Mouse (Mus musculus) gastrocnemius, postnatal 36 days (tissue): ENCODE data around the gene Hoxd13. TPM values are rescaled to one million over a fixed set of nuclear protein-coding genes. Genes with fewer than 3 reads are reported as not detected.

Experiments
- DNase-seq, 2 experiments: peaks; one replicate each; pipeline ENCODE4 v3.0.0; 2022
- intact Hi-C: fragments of 180-260 bp; cut with DNase I; formaldehyde crosslinking; loops from one replicate; pipeline ENCODE4 v1.15.1; 2025
- total RNA-seq, 2 experiments: library from RNA; stranded (reverse); gene quantifications; 2 replicates each; pipeline ENCODE4 v1.2.3; 2021

Hoxd13 gene
- total RNA-seq, 2 experiments from 2014 or later: not detected

- DNase-seq: no peak
Measured at GRCm38 (mm10) chr2:74703317-74703716, 35.2 kb downstream of the Hoxd13 start.

DNA sequence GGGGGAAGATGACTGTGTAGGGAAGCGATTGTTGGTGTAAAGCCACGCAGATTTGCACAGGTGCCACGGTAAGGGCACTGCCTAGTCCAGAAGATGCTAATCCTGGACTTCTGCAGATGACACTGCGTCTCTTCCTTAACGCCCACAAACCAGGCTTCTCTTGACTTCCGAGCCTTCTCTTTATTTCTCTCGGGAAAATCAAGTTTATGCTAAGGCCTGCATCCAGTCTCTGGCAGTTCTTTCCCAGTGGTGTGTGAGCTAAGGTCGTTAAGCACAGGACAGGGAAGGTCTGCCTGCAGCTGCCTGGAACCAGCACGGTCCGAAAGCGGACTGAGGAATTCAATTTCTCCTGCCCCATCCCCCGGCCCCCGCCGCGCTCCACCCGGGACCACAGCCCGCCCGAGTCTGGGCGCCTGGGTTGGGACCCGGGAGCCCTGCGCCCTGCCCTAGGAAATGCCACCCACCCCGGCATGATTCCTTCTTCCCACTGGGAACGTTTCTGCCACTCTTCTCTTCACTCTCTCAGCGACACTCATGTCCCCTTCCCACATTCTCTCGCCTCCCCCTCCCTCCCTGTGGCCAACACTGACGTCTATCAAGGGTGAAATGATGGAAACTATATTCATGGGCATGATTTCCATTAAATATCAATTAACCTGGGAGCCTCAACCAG lies 35.7 kb downstream of the Hoxd13 start:
- DNase-seq: no peak
- intact Hi-C loops: loop anchor here (2.0 to 5.0 kb wide), 4 partner anchors 258 to 448 kb away; no protein-coding TSS in a partner anchor

More at GRCm38 (mm10) chr2:74703317-74703716, 35.2 kb downstream of the Hoxd13 start:
- intact Hi-C loops: loop anchor here (2.0 to 5.0 kb wide), 4 partner anchors 259 to 449 kb away; no protein-coding TSS in a partner anchor

DNA sequence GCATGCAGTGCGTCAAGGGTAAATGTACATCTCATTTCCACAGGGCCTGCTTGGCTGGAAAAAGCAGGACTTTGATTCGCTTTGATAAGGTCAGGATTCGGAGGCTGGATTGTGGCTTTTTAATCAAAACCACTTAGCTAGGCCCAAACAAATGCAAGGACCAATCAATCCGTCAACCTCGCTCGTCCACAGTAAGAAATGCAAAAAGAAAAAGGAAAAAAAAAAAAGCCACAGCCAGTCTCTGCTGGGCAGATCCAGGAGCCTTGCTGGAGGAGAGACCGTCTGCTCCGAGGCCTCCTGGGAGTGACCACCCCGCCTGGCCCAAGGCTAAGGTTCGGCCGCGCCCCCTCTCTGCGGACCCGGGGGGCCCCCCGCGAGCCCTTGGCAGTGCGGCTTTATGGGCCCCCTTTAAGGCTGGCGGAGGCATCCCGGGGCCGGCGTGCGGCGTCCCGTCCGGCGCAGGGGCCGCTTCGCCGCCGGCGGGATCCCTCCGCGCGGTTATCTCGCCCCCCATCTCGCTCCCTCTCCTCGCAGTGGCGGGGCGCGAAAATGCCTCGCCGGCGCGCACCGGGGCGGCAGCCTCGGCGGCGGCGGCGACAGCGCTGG lies 36.4 kb downstream of the Hoxd13 start, which contains the start of gene Hoxd8:
Gene Hoxd8, plus strand, starts transcription at position 223 of the 606 bp plus-strand sequence.
- intact Hi-C loops: loop anchor here (5.0 kb wide), 3 partner anchors 258 to 448 kb away; no protein-coding TSS in a partner anchor
- peak; percentile 66 to 70 for DNase-seq

- DNase-seq: no peak
- intact Hi-C loops: loop anchor here (5.0 kb wide), 4 partner anchors 257 to 882 kb away; no protein-coding TSS in a partner anchor
Measured at GRCm38 (mm10) chr2:74704999-74705466, 36.9 kb downstream of the Hoxd13 start.

DNA sequence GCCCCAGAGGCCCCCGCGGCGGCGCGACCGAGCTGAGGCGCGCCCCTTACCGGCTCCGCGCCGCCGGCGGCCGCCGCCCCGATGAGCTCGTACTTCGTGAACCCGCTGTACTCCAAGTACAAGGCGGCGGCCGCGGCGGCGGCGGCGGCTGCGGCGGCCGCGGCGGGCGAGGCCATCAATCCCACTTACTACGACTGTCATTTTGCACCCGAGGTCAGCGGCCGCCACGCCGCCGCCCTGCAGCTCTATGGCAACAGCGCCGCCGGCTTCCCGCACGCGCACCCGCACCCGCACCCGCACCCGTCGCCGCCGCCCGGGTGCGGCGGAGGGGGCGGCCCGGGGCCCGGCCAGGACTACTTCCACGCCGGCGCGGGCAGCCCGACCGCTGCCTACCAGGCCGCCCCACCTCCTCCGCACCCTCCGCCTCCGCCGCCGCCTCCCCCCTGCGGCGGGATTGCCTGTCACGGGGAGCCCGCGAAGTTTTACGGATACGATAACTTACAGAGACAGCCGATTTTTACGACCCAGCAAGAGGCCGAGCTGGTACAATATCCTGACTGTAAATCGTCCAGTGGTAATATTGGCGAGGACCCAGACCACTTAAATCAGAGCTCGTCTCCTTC lies 37.5 kb downstream of the Hoxd13 start:
- no peak for DNase-seq
- intact Hi-C loops: loop anchor here (5.0 kb wide), 1 partner anchor 882 kb away; no protein-coding TSS in a partner anchor

GRCm38 (mm10) chr2:74706393-74706960 lies 38.4 kb downstream of the Hoxd13 start:
- no peak for DNase-seq
- intact Hi-C loops: loop anchor here (5.0 kb wide), 1 partner anchor 881 kb away; no protein-coding TSS in a partner anchor

GRCm38 (mm10) chr2:74707599-74707998 lies 39.5 kb downstream of the Hoxd13 start:
- intact Hi-C loops: loop anchor here (5.0 kb wide), 1 partner anchor 880 kb away; no protein-coding TSS in a partner anchor
- DNase-seq: no peak

GRCm38 (mm10) chr2:74708676-74709075 lies 40.6 kb downstream of the Hoxd13 start:
- DNase-seq: no peak
- intact Hi-C loops: loop anchor here (5.0 kb wide), 1 partner anchor 879 kb away; no protein-coding TSS in a partner anchor

GRCm38 (mm10) chr2:74709465-74710419 lies 41.6 kb downstream of the Hoxd13 start:
- DNase-seq: no peak
- intact Hi-C loops: loop anchor here (5.0 kb wide), 1 partner anchor 878 kb away; no protein-coding TSS in a partner anchor

GRCm38 (mm10) chr2:74710929-74711543 lies 42.9 kb downstream of the Hoxd13 start:
- DNase-seq: no peak
- intact Hi-C loops: no loop called here

DNA sequence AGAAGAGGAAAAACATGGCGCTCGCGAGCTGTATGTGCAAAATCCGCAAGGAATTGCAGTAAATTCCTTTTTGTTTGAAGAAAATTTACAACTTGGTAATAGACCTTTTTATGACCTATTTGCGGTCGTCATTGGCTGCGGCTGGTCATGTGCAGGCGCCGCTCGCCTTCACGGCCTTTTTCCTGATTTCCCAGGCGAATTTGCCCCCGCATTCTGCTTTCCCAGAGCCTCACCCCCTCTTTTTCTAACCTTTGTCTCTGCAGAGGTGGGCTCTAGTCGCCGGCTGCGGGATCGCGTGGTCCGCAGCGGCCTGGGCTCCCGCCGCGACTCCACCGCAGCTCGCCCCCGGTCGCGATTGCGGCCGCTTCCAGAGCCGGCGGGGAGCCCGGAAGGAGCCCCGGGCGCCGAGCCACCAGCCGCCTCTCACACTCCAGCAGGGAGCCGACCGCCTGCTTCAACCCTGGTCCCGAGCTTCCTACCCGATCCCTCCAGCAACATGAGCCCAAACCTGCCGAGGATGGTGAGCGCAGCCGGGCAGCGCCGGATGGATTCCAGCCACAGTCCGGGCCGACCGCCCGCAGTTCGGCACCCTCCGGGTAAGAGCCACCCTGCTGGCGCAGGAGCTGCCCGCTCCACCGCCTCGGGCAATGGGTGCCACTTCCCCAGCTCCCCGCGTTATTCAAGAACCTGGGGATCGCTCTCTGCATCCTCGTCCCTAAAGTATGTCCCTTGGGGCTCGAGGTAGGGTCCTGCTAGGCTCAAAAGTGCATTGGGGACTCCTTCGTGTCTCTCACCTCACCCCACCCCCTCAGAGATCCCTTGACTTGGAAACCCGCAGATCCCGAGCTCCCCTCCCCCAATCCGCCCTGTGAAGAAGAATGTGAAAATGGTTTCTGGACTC lies 43.9 kb downstream of the Hoxd13 start, which contains the start of the genes Hoxd3 and Hoxd4:
Gene Hoxd3, plus strand, starts transcription at position 207 of the 901 bp plus-strand sequence.
Gene Hoxd4, plus strand, starts transcription at position 209 of the 901 bp plus-strand sequence.
- DNase-seq: peak in 1 of 2 experiments; percentile 66
- intact Hi-C loops: no loop called here

- intact Hi-C loops: no loop called here
- DNase-seq: no peak
Measured at GRCm38 (mm10) chr2:74713239-74714150, 45.4 kb downstream of the Hoxd13 start.

- intact Hi-C loops: no loop called here
- DNase-seq: no peak
Measured at GRCm38 (mm10) chr2:74714156-74714789, 46.2 kb downstream of the Hoxd13 start.

GRCm38 (mm10) chr2:74714881-74715280 lies 46.8 kb downstream of the Hoxd13 start:
- intact Hi-C loops: loop anchor here (5.0 kb wide), 1 partner anchor 337 kb away; no protein-coding TSS in a partner anchor
- no peak for DNase-seq

DNA sequence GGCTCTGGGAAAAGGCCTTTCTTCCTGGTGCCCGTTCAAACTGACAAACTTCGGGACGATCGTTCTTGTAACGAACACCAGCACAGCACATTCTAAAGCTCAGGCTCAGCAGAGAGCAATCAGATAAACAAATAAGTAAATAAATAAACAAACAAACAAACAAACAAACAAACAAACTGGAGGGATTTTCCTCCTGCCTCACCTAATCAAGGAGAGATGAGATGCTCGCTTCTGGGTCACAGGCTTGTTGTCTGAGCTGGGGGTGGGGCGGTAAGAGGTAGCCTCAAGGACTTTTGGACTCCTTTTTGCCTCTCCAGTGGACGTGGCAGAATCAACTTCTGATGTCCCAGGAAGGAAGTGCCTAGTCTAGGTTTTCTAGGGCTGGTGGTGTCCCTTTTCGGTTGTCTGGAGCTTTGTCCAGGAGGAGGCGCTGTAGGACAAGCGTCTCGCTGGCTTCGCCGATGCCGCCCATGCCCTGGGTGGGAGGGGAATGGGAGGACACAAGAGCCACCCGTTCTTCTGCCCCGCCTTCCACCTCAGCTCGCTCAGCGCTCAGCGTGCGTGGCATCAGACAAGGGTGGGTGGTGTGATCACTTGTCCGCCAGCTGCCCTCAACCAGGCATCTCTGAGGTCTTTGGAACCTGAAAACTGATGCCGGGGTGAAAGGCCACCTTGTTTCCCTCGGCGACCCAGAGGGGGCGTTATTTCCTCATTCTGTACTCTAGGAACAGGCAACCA lies 47.6 kb downstream of the Hoxd13 start:
- intact Hi-C loops: loop anchor here (1.0 to 5.0 kb wide), 2 partner anchors 249 to 337 kb away; no protein-coding TSS in a partner anchor
- DNase-seq: peak; percentile 81 to 85
